Mouse (Mus musculus) ES-E14 (cell line): ENCODE measurements around the gene Ldlrap1.

Source experiments
- CHD2 ChIP-seq: IDR thresholded peaks from 2 replicates; pipeline ENCODE4 v1.6.1; 2014; ENCODE audit warnings: mild to moderate bottlenecking, low read depth, low read length, inconsistent platforms
- HCFC1 ChIP-seq: IDR thresholded peaks from 2 replicates; pipeline ENCODE4 v1.6.1; 2012; ENCODE audit warnings: low read length, inconsistent platforms, borderline replicate concordance; ENCODE audit not compliant: insufficient read depth
- MAFK ChIP-seq: IDR thresholded peaks from 2 replicates; pipeline ENCODE4 v1.6.1; 2014; ENCODE audit warnings: mild to moderate bottlenecking, low read depth, low read length, inconsistent platforms; ENCODE audit not compliant: insufficient read depth
- ZC3H11A ChIP-seq: IDR thresholded peaks from 2 replicates; pipeline ENCODE4 v1.6.1; 2012; ENCODE audit warnings: low read depth, mild to moderate bottlenecking, inconsistent platforms, low read length, borderline replicate concordance
- ZNF384 ChIP-seq: IDR thresholded peaks from 2 replicates; pipeline ENCODE4 v1.6.1; 2012; ENCODE audit warnings: low read depth, low read length, inconsistent platforms

- no peak for TF ChIP-seq HCFC1
- TF ChIP-seq ZNF384: no peak
- no peak for TF ChIP-seq CHD2
- TF ChIP-seq MAFK: no peak
- no peak for TF ChIP-seq ZC3H11A
Measured at GRCm38 (mm10) chr4:134799272-134799671, 31.4 kb upstream of the Ldlrap1 start.
